Mouse (Mus musculus): Measurements from ENCODE around the gene Nkd1. TPM values are rescaled to one million over a fixed set of nuclear protein-coding genes. Genes with fewer than 3 reads are reported as not detected.

Nkd1 gene
- polyA plus RNA-seq, 1 experiment from 2014 or later, result 45.0 TPM

DNA sequence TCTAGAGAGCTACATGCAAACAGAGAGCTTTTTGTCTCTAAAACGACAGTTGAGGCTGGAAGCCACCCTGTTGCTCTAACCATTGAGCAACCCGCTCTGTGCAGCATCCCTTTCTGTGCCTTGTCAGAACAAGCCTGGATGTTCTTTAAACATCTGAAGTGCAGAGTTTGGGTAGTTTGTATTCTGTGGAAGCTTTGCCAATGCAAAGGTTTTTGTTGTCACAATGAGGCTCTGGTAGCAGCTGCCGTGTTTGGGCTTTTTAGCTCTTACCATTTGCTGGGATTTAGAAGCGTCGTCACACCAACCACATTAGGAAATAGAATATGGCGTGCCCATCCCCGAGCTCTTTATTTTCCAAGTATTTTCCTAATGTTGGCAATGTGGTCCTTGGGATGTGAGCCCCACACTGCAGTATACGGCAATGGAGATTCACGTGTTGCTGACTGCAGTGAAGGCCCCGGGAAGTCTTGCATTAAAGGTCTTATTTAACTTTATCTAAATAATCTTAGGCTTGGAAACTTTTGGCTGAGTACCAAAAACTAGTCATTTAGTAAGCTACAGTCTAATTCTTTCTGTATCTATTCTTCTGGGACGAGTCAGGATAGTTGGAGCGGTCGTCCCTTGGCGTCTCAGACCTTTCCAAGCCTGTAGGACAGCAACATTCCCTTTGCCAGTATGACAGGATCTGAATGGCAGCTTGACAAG is 51.9 kb downstream of the Nkd1 start:
- no peaks in the 10 kb centered on the region for H3K27me3 ChIP-seq (ENCODE audit: control insufficient read depth, insufficient read depth, low read length)
- no peak overlapping the region for H3K27ac ChIP-seq (replicated peaks; ENCODE audit: low read depth, low read length)
- DNase-seq (ENCODE audit: low spot score) (no peak), ATAC-seq (replicated peaks; ENCODE audit: insufficient number of reproducible peaks, low FRiP score, low TSS enrichment, low read depth) (no peak)
- H3K9me3 ChIP-seq (replicated peaks; ENCODE audit: control insufficient read depth, low read length), result no peaks in the 10 kb centered on the region
- WGBS, result 87% methylated on average over 14 of the region's 14 CpGs
- no peaks in the 10 kb centered on the region for H3K36me3 ChIP-seq (replicated peaks; ENCODE audit: control insufficient read depth, insufficient read depth, low read depth, low read length)
- H3K9ac ChIP-seq (replicated peaks; ENCODE audit: low read length), result no peak overlapping the region
- no peak overlapping the region for H3K4me3 ChIP-seq (ENCODE audit: low read depth, low read length)
- peaks cover 2% of the 10 kb centered on the region for H3K4me1 ChIP-seq (ENCODE audit: control insufficient read depth, insufficient read depth, low read length)
- H3K4me2 ChIP-seq (ENCODE audit: low read depth, low read length), result no peak overlapping the region

DNA sequence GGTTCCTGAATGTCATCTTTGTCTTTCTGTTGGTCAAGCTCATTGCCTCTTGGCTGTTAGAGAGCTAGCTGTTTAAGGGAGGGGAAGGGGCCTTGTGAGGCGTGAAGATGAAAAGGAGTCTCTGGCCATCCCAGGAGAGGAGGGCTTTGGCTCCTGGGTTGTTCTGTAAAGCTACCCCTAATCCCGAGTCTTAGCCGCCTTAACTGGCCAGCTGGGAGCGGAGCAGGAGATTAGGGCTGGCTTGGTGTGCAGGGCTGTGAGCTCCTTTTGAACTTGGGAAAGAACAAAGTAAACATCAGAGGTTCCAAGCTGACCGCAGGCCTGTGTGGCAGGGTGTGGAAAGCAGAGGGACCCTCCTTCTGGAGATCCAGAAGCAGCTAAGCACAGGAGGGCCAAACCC is 53.8 kb downstream of the Nkd1 start:
- DNase-seq (ENCODE audit: low spot score) (no peak), ATAC-seq (replicated peaks; ENCODE audit: insufficient number of reproducible peaks, low FRiP score, low TSS enrichment, low read depth) (no peak)
- Histone ChIP-seq H3K27me3 (ENCODE audit: control insufficient read depth, insufficient read depth, low read length) (no peaks in the 10 kb centered on the region), H3K4me2 (ENCODE audit: low read depth, low read length) (no peak overlapping the region), H3K9ac (replicated peaks; ENCODE audit: low read length) (no peak overlapping the region), H3K4me1 (ENCODE audit: control insufficient read depth, insufficient read depth, low read length) (peaks cover 2% of the 10 kb centered on the region; the same call in 1 of the 2 replicates), H3K36me3 (replicated peaks; ENCODE audit: control insufficient read depth, insufficient read depth, low read depth, low read length) (no peaks in the 10 kb centered on the region), H3K27ac (replicated peaks; ENCODE audit: low read depth, low read length) (no peak overlapping the region), H3K9me3 (replicated peaks; ENCODE audit: control insufficient read depth, low read length) (no peaks in the 10 kb centered on the region), H3K4me3 (ENCODE audit: low read depth, low read length) (no peak overlapping the region)
- WGBS, result 74% methylated on average over 5 of the region's 5 CpGs

DNA sequence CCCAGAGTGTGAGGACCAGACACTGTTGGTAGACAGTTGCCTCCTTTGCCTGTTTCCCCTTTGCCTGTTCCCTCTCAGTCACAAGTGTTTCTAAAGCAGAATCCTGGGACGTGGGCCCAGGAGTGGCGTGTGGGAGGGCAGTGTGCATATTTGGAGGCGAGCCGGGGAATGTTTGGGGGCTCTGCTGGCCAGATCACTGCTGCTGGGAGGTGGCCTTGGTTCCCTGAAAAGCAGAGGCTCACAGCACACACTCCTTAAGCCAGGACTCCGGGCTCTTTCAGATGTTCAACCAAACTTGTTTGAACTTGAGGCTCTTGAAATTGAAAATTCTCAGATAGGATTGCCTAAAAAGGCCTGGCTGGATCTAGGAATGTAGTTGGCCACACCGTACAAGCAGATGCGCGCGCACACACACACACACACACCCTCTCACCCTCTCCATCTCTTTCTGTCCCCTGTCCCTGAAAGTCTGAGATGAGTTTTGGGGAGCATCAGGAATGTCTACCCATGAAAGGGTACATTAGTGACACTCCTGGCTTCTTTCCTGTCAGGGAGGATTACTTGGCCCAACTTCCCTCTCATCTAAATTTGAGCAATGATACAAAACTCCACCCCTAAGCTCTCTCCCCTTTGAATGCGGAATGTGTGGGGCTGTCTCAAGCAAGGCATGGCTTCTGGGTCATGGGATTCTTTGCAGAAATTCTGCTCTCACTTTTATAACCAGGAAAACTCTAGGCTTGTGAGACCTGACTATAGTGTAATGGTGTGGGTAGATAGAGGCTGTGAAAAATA is 55.4 kb downstream of the Nkd1 start:
- Histone ChIP-seq H3K9me3 (replicated peaks; ENCODE audit: control insufficient read depth, low read length) (no peaks in the 10 kb centered on the region), H3K36me3 (replicated peaks; ENCODE audit: control insufficient read depth, insufficient read depth, low read depth, low read length) (no peaks in the 10 kb centered on the region), H3K27me3 (ENCODE audit: control insufficient read depth, insufficient read depth, low read length) (no peaks in the 10 kb centered on the region), H3K4me1 (ENCODE audit: control insufficient read depth, insufficient read depth, low read length) (no peaks in the 10 kb centered on the region; the same call in 1 of the 2 replicates), H3K27ac (replicated peaks; ENCODE audit: low read depth, low read length) (no peak overlapping the region), H3K4me2 (ENCODE audit: low read depth, low read length) (no peak overlapping the region), H3K4me3 (ENCODE audit: low read depth, low read length) (no peak overlapping the region), H3K9ac (replicated peaks; ENCODE audit: low read length) (no peak overlapping the region)
- ATAC-seq (replicated peaks; ENCODE audit: insufficient number of reproducible peaks, low FRiP score, low TSS enrichment, low read depth), result no peak
- no peak for DNase-seq (ENCODE audit: low spot score)
- WGBS, result 85% methylated on average over 10 of the region's 10 CpGs

DNA sequence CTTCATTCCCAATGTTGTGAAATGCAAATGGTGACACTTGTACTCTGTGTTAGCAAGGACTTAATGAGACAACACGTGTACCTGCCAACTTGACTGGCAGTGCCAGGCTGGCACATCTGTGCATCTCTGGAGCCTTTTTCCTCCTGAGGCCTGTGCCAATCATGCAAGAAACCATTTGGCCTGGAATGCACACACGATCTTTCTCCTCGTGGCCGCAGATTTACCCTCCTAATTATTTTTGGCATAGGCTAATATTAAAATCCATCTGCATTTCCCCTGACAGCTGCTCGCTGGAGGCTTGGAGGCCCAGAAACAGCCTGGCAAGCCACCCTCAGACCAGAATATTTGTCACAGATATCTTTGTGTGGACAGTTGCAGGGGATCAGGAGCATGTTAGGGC is 56.5 kb downstream of the Nkd1 start:
- Histone ChIP-seq H3K4me2 (ENCODE audit: low read depth, low read length) (no peak overlapping the region), H3K4me3 (ENCODE audit: low read depth, low read length) (no peak overlapping the region), H3K27ac (replicated peaks; ENCODE audit: low read depth, low read length) (no peak overlapping the region), H3K27me3 (ENCODE audit: control insufficient read depth, insufficient read depth, low read length) (no peaks in the 10 kb centered on the region), H3K9ac (replicated peaks; ENCODE audit: low read length) (no peak overlapping the region), H3K36me3 (replicated peaks; ENCODE audit: control insufficient read depth, insufficient read depth, low read depth, low read length) (no peaks in the 10 kb centered on the region), H3K4me1 (ENCODE audit: control insufficient read depth, insufficient read depth, low read length) (no peaks in the 10 kb centered on the region; the same call in 1 of the 2 replicates), H3K9me3 (replicated peaks; ENCODE audit: control insufficient read depth, low read length) (no peaks in the 10 kb centered on the region)
- ATAC-seq (replicated peaks; ENCODE audit: insufficient number of reproducible peaks, low FRiP score, low TSS enrichment, low read depth) (no peak), DNase-seq (ENCODE audit: low spot score) (no peak)
- 76% methylated on average over 5 of the region's 5 CpGs for WGBS

DNA sequence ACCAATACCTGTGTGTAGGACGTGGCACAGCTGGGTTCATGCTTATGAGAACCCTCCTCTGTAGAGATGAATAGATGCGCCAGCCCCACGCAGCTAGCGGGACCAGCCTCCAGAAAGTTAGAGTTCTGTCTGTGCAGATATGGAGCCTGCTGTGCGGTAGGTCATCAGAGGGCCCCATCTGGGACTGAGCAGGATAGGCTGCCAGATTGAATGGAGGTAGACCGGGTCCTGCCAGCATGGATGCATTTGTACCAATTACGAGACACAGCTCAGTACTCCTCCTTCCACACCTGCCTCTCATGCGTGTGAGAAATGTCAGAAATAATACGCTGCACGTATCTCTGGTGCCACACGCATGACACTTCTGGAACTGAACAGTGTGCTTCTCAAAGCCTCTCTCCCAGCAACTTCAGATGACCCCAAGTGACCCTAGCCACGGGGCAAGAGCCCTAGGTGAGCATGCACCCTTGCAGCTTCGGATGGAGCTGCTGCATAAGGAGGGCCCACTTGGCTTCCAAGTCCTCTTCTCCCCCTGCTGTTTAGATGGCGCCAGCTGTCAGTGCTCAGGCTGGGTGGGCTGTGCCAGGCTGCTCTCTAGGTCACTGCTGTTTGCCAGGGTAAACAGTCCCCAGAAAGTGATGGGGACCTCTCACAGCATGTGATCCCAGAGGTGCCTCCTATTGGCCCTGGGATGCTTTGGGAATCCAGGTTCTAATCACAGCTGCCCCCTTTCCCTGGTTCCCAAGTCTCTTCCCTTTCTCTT is 57.4 kb downstream of the Nkd1 start:
- Histone ChIP-seq H3K9me3 (replicated peaks; ENCODE audit: control insufficient read depth, low read length) (no peaks in the 10 kb centered on the region), H3K27ac (replicated peaks; ENCODE audit: low read depth, low read length) (no peak overlapping the region), H3K4me1 (ENCODE audit: control insufficient read depth, insufficient read depth, low read length) (no peaks in the 10 kb centered on the region; the same call in 1 of the 2 replicates), H3K4me2 (ENCODE audit: low read depth, low read length) (no peak overlapping the region), H3K9ac (replicated peaks; ENCODE audit: low read length) (no peak overlapping the region), H3K36me3 (replicated peaks; ENCODE audit: control insufficient read depth, insufficient read depth, low read depth, low read length) (no peaks in the 10 kb centered on the region), H3K4me3 (ENCODE audit: low read depth, low read length) (no peak overlapping the region), H3K27me3 (ENCODE audit: control insufficient read depth, insufficient read depth, low read length) (no peaks in the 10 kb centered on the region)
- DNase-seq (ENCODE audit: low spot score) (no peak), ATAC-seq (replicated peaks; ENCODE audit: insufficient number of reproducible peaks, low FRiP score, low TSS enrichment, low read depth) (peak; percentile 32; the same call in 1 of the 2 replicates)
- 71% methylated on average over 14 of the region's 14 CpGs for WGBS

DNA sequence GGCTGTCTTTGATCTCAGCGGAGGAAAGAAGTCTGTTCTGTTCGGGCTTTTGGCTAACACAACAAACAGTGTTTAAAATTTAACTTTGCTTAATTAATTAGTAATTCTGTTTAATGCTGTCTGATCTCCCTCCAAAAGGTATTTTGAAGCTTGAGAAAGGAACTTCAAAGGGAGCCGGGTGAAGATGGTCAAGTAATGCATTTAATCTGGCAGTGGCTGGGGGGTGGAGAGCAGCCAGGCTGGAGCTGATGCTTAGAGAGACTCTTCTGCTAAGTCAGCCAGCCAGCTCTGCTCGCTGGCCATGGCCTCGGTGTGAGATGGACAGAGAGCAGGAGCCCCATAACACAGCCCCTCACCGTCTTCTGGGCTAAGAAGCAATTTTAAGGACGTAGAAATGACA is 58.1 kb downstream of the Nkd1 start:
- no peak overlapping the region for H3K4me3 ChIP-seq (ENCODE audit: low read depth, low read length)
- no peaks in the 10 kb centered on the region; the same call in 1 of the 2 replicates for H3K4me1 ChIP-seq (ENCODE audit: control insufficient read depth, insufficient read depth, low read length)
- ATAC-seq (replicated peaks; ENCODE audit: insufficient number of reproducible peaks, low FRiP score, low TSS enrichment, low read depth) (no peak), DNase-seq (ENCODE audit: low spot score) (no peak)
- 42% methylated on average over 7 of the region's 7 CpGs for WGBS
- H3K27me3 ChIP-seq (ENCODE audit: control insufficient read depth, insufficient read depth, low read length), result no peaks in the 10 kb centered on the region
- H3K27ac ChIP-seq (replicated peaks; ENCODE audit: low read depth, low read length), result no peak overlapping the region
- H3K4me2 ChIP-seq (ENCODE audit: low read depth, low read length), result no peak overlapping the region
- no peak overlapping the region; the same call in 1 of the 2 replicates for H3K9ac ChIP-seq (replicated peaks; ENCODE audit: low read length)
- no peaks in the 10 kb centered on the region for H3K36me3 ChIP-seq (replicated peaks; ENCODE audit: control insufficient read depth, insufficient read depth, low read depth, low read length)
- H3K9me3 ChIP-seq (replicated peaks; ENCODE audit: control insufficient read depth, low read length), result no peaks in the 10 kb centered on the region

DNA sequence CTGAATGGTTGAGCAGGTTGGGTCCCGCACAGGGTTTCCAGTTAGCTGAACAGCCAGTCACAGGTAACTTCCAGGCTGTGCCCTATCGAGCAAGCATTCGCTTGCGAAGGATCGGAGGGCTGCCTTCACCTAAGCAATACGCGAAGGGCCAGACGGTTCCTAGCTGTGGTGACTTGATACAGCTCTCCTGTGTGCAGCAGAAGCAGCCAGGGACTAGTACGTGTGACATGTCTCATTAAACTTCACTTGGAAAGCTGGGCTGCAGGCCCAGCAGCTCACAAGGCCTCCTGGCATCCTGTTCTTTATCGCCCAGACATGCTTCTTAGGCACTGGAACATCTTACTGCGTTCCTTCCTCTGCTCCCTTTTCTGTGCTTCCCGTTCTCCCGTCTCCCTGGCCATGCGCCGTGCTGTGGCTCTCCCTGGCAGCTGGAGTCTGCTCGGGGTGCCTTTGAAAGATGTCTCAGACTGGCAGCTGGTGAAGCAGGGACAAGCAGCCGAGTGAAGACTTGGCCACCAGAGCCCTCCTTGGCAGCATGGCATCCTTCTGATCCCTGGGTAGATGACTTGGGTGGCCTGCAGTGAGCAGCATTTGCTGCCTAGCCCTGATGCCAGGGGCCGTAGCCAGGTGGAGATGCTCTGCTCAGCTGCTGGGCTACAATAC is 58.6 kb downstream of the Nkd1 start:
- Histone ChIP-seq H3K9ac (replicated peaks; ENCODE audit: low read length) (no peak overlapping the region; the same call in 1 of the 2 replicates), H3K27ac (replicated peaks; ENCODE audit: low read depth, low read length) (no peak overlapping the region), H3K4me3 (ENCODE audit: low read depth, low read length) (no peak overlapping the region), H3K4me2 (ENCODE audit: low read depth, low read length) (no peak overlapping the region), H3K4me1 (ENCODE audit: control insufficient read depth, insufficient read depth, low read length) (no peaks in the 10 kb centered on the region; the same call in 1 of the 2 replicates), H3K36me3 (replicated peaks; ENCODE audit: control insufficient read depth, insufficient read depth, low read depth, low read length) (no peaks in the 10 kb centered on the region), H3K9me3 (replicated peaks; ENCODE audit: control insufficient read depth, low read length) (no peaks in the 10 kb centered on the region), H3K27me3 (ENCODE audit: control insufficient read depth, insufficient read depth, low read length) (no peaks in the 10 kb centered on the region)
- DNase-seq (ENCODE audit: low spot score) (no peak), ATAC-seq (replicated peaks; ENCODE audit: insufficient number of reproducible peaks, low FRiP score, low TSS enrichment, low read depth) (no peak)
- 83% methylated on average over 18 of the region's 18 CpGs for WGBS
